Mouse (Mus musculus): ENCODE measurements around the gene Nfkbiz. TPM values are rescaled to one million over a fixed set of nuclear protein-coding genes. Genes with fewer than 3 reads are reported as not detected.

Nfkbiz gene
- total and polyA plus RNA-seq, 2 experiments from 2014 or later = 1.7 to 6.8 TPM

- TF ChIP-seq EP300 (IDR thresholded peaks at IDR 0.05; ENCODE audit: low read depth) (no peak), CTCF (IDR thresholded peaks at IDR 0.05; ENCODE audit: low read depth) (no peak)
- Histone ChIP-seq H3K4me3 (ENCODE audit: low read depth, low read length) (no peak overlapping the region), H3K27me3 (ENCODE audit: control insufficient read depth, insufficient read depth, low read length) (no peaks in the 10 kb centered on the region), H3K27ac (ENCODE audit: low read depth) (no peak overlapping the region), H3K9ac (replicated peaks; ENCODE audit: low read depth, low read length) (no peak overlapping the region), H3K36me3 (replicated peaks; ENCODE audit: control insufficient read depth, insufficient read depth, low read length) (no peaks in the 10 kb centered on the region), H3K4me1 (ENCODE audit: control insufficient read depth, insufficient read depth) (no peaks in the 10 kb centered on the region), H3K4me2 (ENCODE audit: low read depth, low read length) (no peak overlapping the region), H3K9me3 (replicated peaks; ENCODE audit: control insufficient read depth, low read length) (0 out of 2 replicates have a peak, but pooled peaks cover 4% of the 10 kb centered on the region)
- 60% methylated on average over 4 of the region's 4 CpGs for WGBS
- DNase-seq (ENCODE audit: low spot score) (no peak), ATAC-seq (ENCODE audit: insufficient read depth, low read depth) (no peak)
Measured at GRCm38 (mm10) chr16:55852515-55852914, 13.8 kb upstream of the Nfkbiz start.

DNA sequence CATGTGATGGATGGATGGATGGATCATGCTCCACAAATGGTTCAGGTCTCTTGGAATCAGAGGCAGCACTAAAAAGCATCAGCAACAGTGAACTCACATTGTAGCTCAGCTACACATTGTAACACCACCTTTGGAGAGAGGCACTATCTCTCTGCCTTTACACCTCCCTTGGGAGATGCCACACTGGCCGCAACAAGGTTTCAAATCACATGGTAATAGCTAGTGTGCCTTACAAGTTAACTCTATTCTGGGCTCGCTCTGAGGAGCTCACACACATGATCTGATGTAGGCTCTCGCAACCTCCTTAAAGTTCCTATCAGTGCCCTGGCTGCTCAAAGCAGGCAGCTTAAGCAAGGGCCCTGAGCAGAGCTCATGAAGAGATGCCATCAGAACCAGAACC lies 11.8 kb upstream of the Nfkbiz start:
- no peak overlapping the region for H3K9ac ChIP-seq (replicated peaks; ENCODE audit: low read depth, low read length)
- H3K4me1 ChIP-seq (ENCODE audit: control insufficient read depth, insufficient read depth) = no peaks in the 10 kb centered on the region
- TF ChIP-seq CTCF (IDR thresholded peaks at IDR 0.05; ENCODE audit: low read depth) (no peak), EP300 (IDR thresholded peaks at IDR 0.05; ENCODE audit: low read depth) (no peak)
- no peak overlapping the region for H3K4me2 ChIP-seq (ENCODE audit: low read depth, low read length)
- 74% methylated on average over 3 of the region's 3 CpGs for WGBS
- DNase-seq (ENCODE audit: low spot score) = no peak
- no peaks in the 10 kb centered on the region for H3K36me3 ChIP-seq (replicated peaks; ENCODE audit: control insufficient read depth, insufficient read depth, low read length)
- H3K9me3 ChIP-seq (replicated peaks; ENCODE audit: control insufficient read depth, low read length) = no peaks in the 10 kb centered on the region
- ATAC-seq (ENCODE audit: insufficient read depth, low read depth) = no peak
- H3K27ac ChIP-seq (ENCODE audit: low read depth) = no peak overlapping the region
- no peaks in the 10 kb centered on the region for H3K27me3 ChIP-seq (ENCODE audit: control insufficient read depth, insufficient read depth, low read length)
- H3K4me3 ChIP-seq (ENCODE audit: low read depth, low read length) = no peak overlapping the region

DNA sequence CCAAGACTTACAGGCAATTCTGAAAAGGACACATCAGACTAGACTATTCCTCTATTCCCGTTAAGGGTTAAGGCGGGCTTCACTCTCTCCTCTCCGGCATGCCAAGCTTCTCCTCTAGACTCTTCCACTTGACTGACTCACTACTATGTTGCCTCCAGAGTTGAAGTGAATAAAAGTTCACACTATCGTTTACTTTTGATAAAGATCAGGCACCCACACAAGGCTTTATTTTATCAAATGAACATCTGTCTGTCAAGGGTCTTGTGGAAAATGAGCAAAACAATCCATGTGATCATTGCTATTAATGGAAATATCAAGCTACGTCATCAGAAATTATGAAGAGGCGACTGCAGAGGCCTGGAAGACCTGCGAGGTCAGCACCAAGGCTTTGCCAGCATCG lies 9.0 kb upstream of the Nfkbiz start:
- H3K4me3 ChIP-seq (ENCODE audit: low read depth, low read length) = no peak overlapping the region
- ATAC-seq (ENCODE audit: insufficient read depth, low read depth) (no peak), DNase-seq (ENCODE audit: low spot score) (no peak)
- H3K27me3 ChIP-seq (ENCODE audit: control insufficient read depth, insufficient read depth, low read length) = no peaks in the 10 kb centered on the region
- TF ChIP-seq CTCF (IDR thresholded peaks at IDR 0.05; ENCODE audit: low read depth) (no peak), EP300 (IDR thresholded peaks at IDR 0.05; ENCODE audit: low read depth) (no peak)
- H3K9me3 ChIP-seq (replicated peaks; ENCODE audit: control insufficient read depth, low read length) = no peaks in the 10 kb centered on the region
- H3K27ac ChIP-seq (ENCODE audit: low read depth) = no peak overlapping the region
- H3K36me3 ChIP-seq (replicated peaks; ENCODE audit: control insufficient read depth, insufficient read depth, low read length) = 0 out of 2 replicates have a peak, but pooled peaks cover 6% of the 10 kb centered on the region
- H3K4me1 ChIP-seq (ENCODE audit: control insufficient read depth, insufficient read depth) = no peaks in the 10 kb centered on the region
- no peak overlapping the region for H3K9ac ChIP-seq (replicated peaks; ENCODE audit: low read depth, low read length)
- 74% methylated on average over 8 of the region's 8 CpGs for WGBS
- H3K4me2 ChIP-seq (ENCODE audit: low read depth, low read length) = no peak overlapping the region

- DNase-seq (ENCODE audit: low spot score) (no peak), ATAC-seq (ENCODE audit: insufficient read depth, low read depth) (no peak)
- no peaks in the 10 kb centered on the region for H3K9me3 ChIP-seq (replicated peaks; ENCODE audit: control insufficient read depth, low read length)
- no peak overlapping the region for H3K27ac ChIP-seq (ENCODE audit: low read depth)
- no peaks in the 10 kb centered on the region for H3K27me3 ChIP-seq (ENCODE audit: control insufficient read depth, insufficient read depth, low read length)
- 0 out of 2 replicates have a peak, but pooled peaks cover 6% of the 10 kb centered on the region for H3K36me3 ChIP-seq (replicated peaks; ENCODE audit: control insufficient read depth, insufficient read depth, low read length)
- H3K4me2 ChIP-seq (ENCODE audit: low read depth, low read length) = no peak overlapping the region
- H3K4me1 ChIP-seq (ENCODE audit: control insufficient read depth, insufficient read depth) = no peaks in the 10 kb centered on the region
- H3K9ac ChIP-seq (replicated peaks; ENCODE audit: low read depth, low read length) = no peak overlapping the region
- WGBS = 91% methylated on average over 3 of the region's 3 CpGs
- TF ChIP-seq EP300 (IDR thresholded peaks at IDR 0.05; ENCODE audit: low read depth) = no peak
- no peak for TF ChIP-seq CTCF (IDR thresholded peaks at IDR 0.05; ENCODE audit: low read depth)
- H3K4me3 ChIP-seq (ENCODE audit: low read depth, low read length) = no peak overlapping the region
Measured at GRCm38 (mm10) chr16:55844847-55845246, 6.1 kb upstream of the Nfkbiz start.

- no peak for DNase-seq (ENCODE audit: low spot score)
- Histone ChIP-seq H3K27me3 (ENCODE audit: control insufficient read depth, insufficient read depth, low read length) (no peaks in the 10 kb centered on the region), H3K9ac (replicated peaks; ENCODE audit: low read depth, low read length) (no peak overlapping the region), H3K4me1 (ENCODE audit: control insufficient read depth, insufficient read depth) (no peaks in the 10 kb centered on the region), H3K9me3 (replicated peaks; ENCODE audit: control insufficient read depth, low read length) (no peaks in the 10 kb centered on the region), H3K27ac (ENCODE audit: low read depth) (no peak overlapping the region), H3K36me3 (replicated peaks; ENCODE audit: control insufficient read depth, insufficient read depth, low read length) (0 out of 2 replicates have a peak, but pooled peaks cover 6% of the 10 kb centered on the region), H3K4me2 (ENCODE audit: low read depth, low read length) (no peak overlapping the region), H3K4me3 (ENCODE audit: low read depth, low read length) (no peak overlapping the region)
- 91% methylated on average over 12 of the region's 12 CpGs for WGBS
- TF ChIP-seq CTCF (IDR thresholded peaks at IDR 0.05; ENCODE audit: low read depth) (no peak), EP300 (IDR thresholded peaks at IDR 0.05; ENCODE audit: low read depth) (no peak)
- no peak for ATAC-seq (ENCODE audit: insufficient read depth, low read depth)
Measured at GRCm38 (mm10) chr16:55843919-55844318, 5.2 kb upstream of the Nfkbiz start.

- 77% methylated on average over 5 of the region's 5 CpGs for WGBS
- Histone ChIP-seq H3K36me3 (replicated peaks; ENCODE audit: control insufficient read depth, insufficient read depth, low read length) (0 out of 2 replicates have a peak, but pooled peaks cover 6% of the 10 kb centered on the region), H3K9ac (replicated peaks; ENCODE audit: low read depth, low read length) (no peak overlapping the region), H3K9me3 (replicated peaks; ENCODE audit: control insufficient read depth, low read length) (no peaks in the 10 kb centered on the region), H3K4me1 (ENCODE audit: control insufficient read depth, insufficient read depth) (0 out of 2 replicates have a peak, but pooled peaks cover 3% of the 10 kb centered on the region), H3K4me3 (ENCODE audit: low read depth, low read length) (no peak overlapping the region), H3K27ac (ENCODE audit: low read depth) (no peak overlapping the region), H3K27me3 (ENCODE audit: control insufficient read depth, insufficient read depth, low read length) (no peaks in the 10 kb centered on the region), H3K4me2 (ENCODE audit: low read depth, low read length) (no peak overlapping the region)
- no peak for ATAC-seq (ENCODE audit: insufficient read depth, low read depth)
- DNase-seq (ENCODE audit: low spot score) = no peak
- no peak for TF ChIP-seq EP300 (IDR thresholded peaks at IDR 0.05; ENCODE audit: low read depth)
- no peak for TF ChIP-seq CTCF (IDR thresholded peaks at IDR 0.05; ENCODE audit: low read depth)
Measured at GRCm38 (mm10) chr16:55843134-55843533, 4.4 kb upstream of the Nfkbiz start.
